Mouse (Mus musculus) spleen, adult 12 weeks (tissue): ENCODE data around the gene Dido1.

Source experiments
- DNase-seq: peaks from one replicate; pipeline ENCODE4 v3.0.0; 2022; ENCODE audit warnings: low spot score

The Dido1 gene

DNA sequence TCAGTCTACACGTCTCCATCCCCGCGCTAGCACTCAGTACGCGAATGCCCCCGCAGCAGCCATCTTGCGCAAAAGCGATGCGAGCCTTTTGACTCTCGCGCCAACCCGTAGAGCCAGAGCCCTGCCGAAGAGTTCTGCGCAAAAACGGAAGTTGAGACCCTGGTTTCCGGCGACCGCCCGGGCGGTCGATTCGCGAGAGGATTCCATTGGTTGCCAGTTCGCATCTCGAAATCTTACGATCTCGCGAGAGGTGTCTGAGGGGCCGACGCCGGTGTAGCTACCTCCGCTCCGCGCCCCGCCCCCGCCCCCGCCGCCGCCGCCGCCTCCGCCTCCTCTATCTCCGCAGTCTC is at the start of gene Dido1, which contains the start of gene Gid8:
Gene Dido1, minus strand, starts transcription at position 77 of the 350 bp plus-strand sequence.
Gene Gid8, plus strand, starts transcription at position 195 of the 350 bp plus-strand sequence.
- DNase-seq = peak; percentile 86

DNA sequence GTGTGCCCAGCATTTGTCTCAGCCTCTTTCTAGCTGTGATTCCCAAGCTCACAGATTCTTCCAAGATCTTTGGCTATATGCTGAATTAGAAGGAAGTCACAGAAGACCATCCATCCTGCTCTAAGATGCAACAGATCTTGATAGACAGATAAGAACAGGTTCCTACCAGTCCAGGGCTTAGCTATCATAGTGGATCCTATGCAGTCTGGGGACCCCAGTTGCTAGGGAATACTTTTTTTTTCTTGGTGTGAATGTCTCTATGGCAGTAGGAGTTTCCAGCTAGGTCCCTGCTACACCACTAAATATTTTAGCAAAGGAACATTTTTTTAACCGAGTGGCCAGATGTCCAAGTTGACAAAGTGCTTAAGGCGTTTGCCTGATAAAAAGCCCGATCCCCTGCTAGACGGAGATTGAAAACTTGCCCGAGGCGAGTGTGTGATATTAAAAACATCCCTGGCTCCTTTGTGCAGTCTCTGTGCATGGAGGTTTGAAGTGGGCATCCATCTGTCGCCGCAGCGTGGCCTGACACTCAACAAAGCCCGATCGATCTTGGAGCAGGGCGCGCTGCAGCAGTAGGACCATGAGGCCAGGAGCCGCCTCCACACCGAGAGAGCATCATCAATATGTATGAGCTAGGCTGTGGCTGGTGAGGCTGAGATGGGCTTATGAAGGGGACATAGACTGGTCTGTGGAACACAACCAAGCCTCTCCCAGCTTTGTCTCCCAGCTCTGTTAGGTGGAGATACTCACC is 48.9 kb upstream of the Dido1 start:
- DNase-seq = no peak

- no peak for DNase-seq
These were observed 47.0 kb upstream of the Dido1 start for GRCm38 (mm10) chr2:180756786-180757185.

GRCm38 (mm10) chr2:180755896-180756295 is 46.1 kb upstream of the Dido1 start:
- DNase-seq = no peak

DNA sequence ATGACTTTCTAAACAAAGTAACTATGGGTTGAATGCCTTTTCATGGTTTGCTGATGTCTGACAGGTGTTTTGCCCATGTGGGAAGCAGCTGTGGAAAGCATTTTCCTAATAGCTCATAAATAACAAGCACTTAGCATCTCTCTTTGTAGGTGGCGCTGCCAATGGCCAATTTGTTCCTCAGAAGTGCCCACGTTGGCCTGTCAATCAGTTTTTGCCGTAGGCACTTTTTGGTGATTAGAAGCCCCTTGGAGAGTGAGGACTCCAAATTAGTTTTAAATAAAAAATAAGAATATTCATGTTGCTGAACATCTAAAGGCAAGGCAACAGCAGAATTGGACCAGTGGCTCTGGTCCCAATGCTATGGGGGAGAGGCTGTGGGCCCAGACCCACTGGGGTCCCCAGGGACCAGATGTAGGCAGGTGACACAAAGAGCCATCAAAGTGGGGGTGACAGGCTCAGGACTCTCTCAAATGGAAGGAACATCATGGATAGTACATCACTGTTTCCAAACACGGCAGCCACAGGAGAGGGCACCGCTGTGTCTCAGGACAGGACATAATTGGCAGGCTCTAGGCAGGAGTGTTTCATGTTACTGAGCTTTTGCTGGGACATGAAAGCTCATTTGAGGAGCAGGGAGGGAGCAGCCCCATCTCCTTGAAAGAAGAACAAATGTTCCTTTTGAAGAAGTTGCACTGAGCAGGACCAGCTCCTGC is 45.3 kb upstream of the Dido1 start:
- no peak for DNase-seq

GRCm38 (mm10) chr2:180748904-180749303 is 39.1 kb upstream of the Dido1 start:
- no peak for DNase-seq

DNA sequence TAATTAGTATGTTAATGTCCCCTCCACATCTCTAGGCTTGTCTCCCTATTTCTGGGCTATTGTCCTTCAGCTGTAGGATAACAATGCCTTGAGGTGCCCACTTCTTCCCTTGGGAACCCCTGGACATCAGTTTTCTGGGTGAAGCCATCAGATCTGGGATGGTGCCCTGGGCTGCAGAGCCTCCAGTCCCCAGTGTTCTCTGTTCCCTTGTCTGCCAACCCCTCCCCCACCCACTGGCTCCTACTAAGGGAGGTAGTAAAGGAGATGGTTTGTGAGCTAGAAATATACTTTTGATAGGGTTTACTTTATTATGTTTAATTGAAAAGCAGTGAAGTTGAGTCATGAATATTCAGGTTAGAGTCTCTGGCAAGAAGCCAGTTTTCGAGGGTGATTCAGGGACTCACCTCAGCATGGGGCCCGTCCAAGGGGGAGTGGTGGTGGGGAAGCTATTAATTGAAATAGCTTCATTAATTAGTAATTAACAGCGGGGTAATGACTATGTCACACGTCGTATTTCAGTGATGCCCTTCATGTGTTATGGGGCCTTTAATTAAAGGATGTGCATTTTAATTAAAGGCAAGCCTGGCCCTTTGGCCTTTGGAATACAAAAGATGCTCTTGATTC is 36.9 kb upstream of the Dido1 start:
- DNase-seq = no peak

GRCm38 (mm10) chr2:180745248-180745927 is 35.6 kb upstream of the Dido1 start:
- DNase-seq = peak; percentile 79

GRCm38 (mm10) chr2:180743321-180743720 is 33.5 kb upstream of the Dido1 start:
- DNase-seq = no peak

- DNase-seq = no peak
These were observed 33.0 kb upstream of the Dido1 start for GRCm38 (mm10) chr2:180742820-180743219.

GRCm38 (mm10) chr2:180741421-180741820 is 31.6 kb upstream of the Dido1 start:
- no peak for DNase-seq

GRCm38 (mm10) chr2:180740349-180740748 is 30.6 kb upstream of the Dido1 start:
- DNase-seq = no peak

- DNase-seq = no peak
These were observed 28.2 kb upstream of the Dido1 start for GRCm38 (mm10) chr2:180737984-180738383.

- no peak for DNase-seq
These were observed 25.4 kb upstream of the Dido1 start for GRCm38 (mm10) chr2:180735232-180735631.

DNA sequence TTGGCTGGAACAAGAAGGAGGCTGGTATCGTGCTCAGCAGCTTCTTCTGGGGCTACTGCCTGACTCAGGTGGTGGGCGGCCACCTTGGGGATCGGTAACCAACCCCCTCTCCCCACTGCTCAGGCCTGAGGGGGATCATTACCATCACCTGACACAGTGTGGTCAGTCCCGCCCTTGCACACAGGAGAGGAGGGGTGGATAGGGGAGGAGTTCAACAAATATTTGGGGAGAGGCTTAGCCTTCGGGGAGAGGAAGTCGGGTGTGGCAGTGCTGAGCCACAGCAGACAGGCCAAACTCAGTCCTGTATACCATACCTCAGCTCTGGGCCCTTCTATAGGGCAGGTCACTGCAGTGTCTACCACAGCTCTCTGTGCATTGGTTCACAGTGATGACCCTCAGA is 22.2 kb upstream of the Dido1 start:
- no peak for DNase-seq

DNA sequence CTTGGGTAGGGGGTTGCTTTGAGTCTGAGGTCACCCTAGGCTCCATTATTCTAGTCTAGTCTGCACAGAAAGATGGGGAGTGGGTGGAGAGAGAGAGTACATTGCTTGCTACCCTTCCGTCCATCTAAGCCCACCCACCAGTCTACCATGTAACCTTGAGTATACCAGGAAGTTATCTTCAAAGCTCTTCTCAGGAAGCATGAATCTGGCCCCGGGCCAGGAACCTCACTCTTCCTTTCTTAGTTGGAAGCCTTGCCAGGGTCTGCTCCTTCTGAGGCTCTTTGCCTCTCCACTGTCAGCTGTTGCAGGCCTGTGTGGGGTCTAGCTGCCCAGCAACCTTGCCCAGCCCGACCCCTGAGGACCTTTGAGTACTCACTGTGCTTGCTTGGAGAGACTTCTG is 21.2 kb upstream of the Dido1 start:
- no peak for DNase-seq

GRCm38 (mm10) chr2:180727613-180728021 is 17.8 kb upstream of the Dido1 start:
- DNase-seq = no peak

DNA sequence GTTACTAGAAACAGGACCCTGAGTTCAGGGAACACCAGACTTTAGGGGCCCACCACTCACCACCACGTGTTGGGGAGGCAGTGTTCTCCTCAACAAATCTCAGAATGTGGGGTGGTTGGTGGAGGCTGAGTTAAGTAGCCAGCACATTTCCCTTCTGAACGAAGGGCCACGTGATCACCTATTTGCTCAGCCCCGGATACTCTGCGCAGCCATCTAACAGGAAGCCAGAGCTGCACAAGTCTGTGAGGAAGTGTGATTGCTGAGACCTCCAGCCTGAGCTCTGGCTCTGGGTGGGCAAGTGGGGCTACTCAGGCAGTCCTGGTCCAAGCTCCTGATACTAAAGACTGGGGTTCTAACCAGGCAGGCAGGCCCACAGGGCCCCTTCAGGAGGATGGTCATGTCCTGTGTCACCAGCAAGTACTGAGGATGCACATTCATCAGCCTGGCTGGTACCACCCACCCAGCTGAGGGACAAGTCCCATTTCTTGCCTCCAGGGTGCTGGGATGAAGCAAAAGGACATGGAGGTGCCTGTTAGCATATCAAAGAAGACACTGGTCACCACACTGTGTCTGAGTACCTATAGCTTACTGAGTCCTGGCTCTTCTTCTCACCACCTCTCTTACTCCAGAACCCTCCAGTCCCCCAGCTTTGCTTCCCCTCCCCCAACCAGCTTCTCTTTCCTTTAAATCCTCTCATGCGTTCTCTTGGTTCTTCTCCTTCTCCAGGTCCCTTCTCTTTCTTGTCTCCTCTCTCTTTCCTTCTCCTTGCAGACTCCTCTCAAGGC is 17.1 kb upstream of the Dido1 start:
- DNase-seq = no peak

GRCm38 (mm10) chr2:180725856-180726629 is 16.2 kb upstream of the Dido1 start:
- no peak for DNase-seq

- DNase-seq = no peak
These were observed 15.6 kb upstream of the Dido1 start for GRCm38 (mm10) chr2:180725414-180725778.
